Mouse (Mus musculus) bone marrow, adult 2 months (tissue): ENCODE measurements around the gene Spsb4. TPM values are rescaled to one million over a fixed set of nuclear protein-coding genes. Genes with fewer than 3 reads are reported as not detected.

Experiments used
- H3K27ac ChIP-seq: fragments of 200-500 bp; 2 replicates; pipeline ENCODE4 v1.5.1; 2012; ENCODE audit warnings: low read depth, mild to moderate bottlenecking, control low read depth, inconsistent platforms, low read length; ENCODE audit not compliant: control insufficient read depth, poor library complexity, insufficient read depth
- H3K4me1 ChIP-seq: fragments of 200-500 bp; 2 replicates; pipeline ENCODE4 v1.6.1; 2011; ENCODE audit warnings: low read length; ENCODE audit not compliant: control insufficient read depth, insufficient read depth
- H3K4me3 ChIP-seq: fragments of 200-500 bp; replicated peaks from 2 replicates; pipeline ENCODE3; 2011; ENCODE audit warnings: mild to moderate bottlenecking, low read depth, low read length, control low read depth; ENCODE audit not compliant: control insufficient read depth
- CTCF ChIP-seq: fragments of 200-500 bp; IDR thresholded peaks from 2 replicates; pipeline ENCODE4 v1.5.1; 2011; ENCODE audit warnings: low read length, control low read depth; ENCODE audit not compliant: control insufficient read depth, insufficient read depth
- POLR2A ChIP-seq: fragments of 200-500 bp; IDR thresholded peaks from 2 replicates; pipeline ENCODE4 v1.6.1; 2011; ENCODE audit warnings: low read depth, mild to moderate bottlenecking, control low read depth, low read length, borderline replicate concordance; ENCODE audit not compliant: control insufficient read depth
- WGBS: fragments of 180-500 bp; shearing (Covaris S2); methylation state at CpG from one replicate; pipeline ENCODE4 v1.1.7; 2018; 5-methylcytosine and 5-hydroxymethylcytosine counted together
- polyA plus RNA-seq: library from polyadenylated mRNA; stranded (reverse); fragments of >200 nt; gene quantifications from 2 replicates; pipeline ENCODE4 v1.2.4, GENCODE M21; 2011; ENCODE audit warnings: low replicate concordance; ENCODE audit not compliant: missing spikeins, insufficient read depth, insufficient read length

The Spsb4 gene
- polyA plus RNA-seq, 1 experiment = 1.5 TPM

DNA sequence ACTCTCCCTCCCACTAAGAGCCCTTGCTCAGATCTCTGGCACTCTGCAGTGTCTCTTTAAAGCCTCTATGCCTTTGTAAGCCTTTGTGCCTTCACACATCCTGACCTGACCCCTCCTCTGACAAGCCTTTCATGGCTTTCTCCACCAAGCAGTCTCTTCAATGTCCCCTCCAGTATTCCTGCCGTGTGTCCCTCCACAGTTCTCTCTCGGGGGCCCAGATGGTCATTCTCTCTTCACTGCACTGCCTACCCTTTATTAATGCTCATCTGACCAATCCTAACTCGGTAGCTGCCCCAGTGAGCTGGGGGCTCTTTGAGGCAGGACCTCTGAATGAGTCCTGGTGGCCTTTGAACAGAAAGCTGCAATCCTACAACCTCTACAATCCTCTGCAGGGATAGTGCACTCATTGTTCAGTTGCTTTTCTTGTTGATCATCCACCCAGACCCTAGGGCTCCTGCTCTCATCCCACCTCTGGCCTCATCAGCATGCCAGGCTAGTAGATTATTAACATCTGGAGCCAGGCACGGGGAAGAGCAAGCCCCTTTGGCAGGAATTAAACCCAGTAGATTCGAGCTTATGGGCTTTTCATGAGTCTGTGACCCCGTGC, 60.5 kb downstream of the Spsb4 start:
- Histone ChIP-seq H3K4me3 (no peak overlapping the region), H3K27ac (no peak overlapping the region), H3K4me1 (peaks cover 3% of the 10 kb centered on the region)
- TF ChIP-seq POLR2A (no peak), CTCF (no peak)
- 62% methylated on average over 6 of the region's 6 CpGs for WGBS

DNA sequence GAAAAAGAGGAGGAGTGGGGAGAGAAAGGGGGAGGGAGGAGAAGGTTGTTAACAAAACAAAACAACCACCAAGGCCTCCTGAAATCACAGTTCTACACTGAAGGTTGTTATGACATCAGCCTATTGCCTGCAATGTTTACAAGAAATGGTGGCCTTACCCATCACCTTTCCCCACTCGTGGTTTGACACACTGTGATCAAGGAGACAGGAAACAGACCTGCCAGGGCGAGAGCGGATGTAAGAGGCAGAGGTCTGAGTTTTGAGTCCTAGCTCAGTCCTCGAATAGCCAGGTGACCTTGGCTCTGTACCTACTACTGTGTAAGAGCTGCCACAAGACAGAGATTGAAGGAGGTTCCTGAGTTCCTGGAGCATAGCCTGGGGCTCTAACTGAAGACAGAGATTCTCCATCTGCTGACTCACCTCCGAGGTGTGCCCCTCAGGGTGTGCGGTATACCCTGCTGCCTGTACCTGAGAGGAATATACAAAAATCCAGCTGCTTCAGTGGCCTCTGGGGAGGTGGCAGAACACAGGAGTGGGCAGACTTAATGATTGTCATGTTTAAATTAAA, 61.3 kb downstream of the Spsb4 start:
- no peak overlapping the region for H3K27ac ChIP-seq
- TF ChIP-seq CTCF = no peak
- TF ChIP-seq POLR2A = no peak
- 62% methylated on average over 6 of the region's 6 CpGs for WGBS
- H3K4me3 ChIP-seq = no peak overlapping the region
- peaks cover 3% of the 10 kb centered on the region for H3K4me1 ChIP-seq

DNA sequence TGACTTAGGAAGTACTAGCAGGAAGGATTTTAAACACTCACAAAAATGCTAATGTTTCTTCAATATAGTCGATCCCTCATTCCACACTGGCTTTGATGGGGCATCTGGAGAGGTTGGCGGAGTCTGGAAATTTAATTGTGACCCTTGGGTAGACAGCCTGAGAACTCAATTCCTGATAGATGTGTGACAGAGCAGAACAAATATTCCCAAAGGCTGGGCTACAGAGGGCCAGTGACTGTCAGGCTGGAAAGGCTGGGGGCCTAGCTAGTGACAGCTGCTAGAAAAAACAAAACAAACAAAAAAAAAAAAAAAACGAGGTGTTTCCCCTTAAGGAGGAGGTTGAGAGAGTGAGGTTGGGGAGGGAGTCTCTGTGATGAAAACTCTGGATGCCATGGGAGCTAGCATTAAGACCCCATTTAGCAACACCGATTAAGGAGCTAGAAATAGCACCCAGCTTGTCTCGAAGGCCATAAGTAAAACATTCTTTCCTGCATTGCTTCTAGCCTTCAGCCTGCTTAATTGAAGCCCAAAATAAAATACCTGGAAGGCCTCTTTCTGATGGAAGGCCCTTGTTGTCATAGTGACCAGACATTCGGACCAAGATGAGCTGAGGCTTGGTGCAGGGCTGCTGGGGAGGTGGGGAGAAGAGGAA, 61.9 kb downstream of the Spsb4 start:
- TF ChIP-seq POLR2A (no peak), CTCF (no peak)
- Histone ChIP-seq H3K4me3 (no peak overlapping the region), H3K4me1 (peaks cover 3% of the 10 kb centered on the region), H3K27ac (no peak overlapping the region)
- 61% methylated on average over 6 of the region's 6 CpGs for WGBS

DNA sequence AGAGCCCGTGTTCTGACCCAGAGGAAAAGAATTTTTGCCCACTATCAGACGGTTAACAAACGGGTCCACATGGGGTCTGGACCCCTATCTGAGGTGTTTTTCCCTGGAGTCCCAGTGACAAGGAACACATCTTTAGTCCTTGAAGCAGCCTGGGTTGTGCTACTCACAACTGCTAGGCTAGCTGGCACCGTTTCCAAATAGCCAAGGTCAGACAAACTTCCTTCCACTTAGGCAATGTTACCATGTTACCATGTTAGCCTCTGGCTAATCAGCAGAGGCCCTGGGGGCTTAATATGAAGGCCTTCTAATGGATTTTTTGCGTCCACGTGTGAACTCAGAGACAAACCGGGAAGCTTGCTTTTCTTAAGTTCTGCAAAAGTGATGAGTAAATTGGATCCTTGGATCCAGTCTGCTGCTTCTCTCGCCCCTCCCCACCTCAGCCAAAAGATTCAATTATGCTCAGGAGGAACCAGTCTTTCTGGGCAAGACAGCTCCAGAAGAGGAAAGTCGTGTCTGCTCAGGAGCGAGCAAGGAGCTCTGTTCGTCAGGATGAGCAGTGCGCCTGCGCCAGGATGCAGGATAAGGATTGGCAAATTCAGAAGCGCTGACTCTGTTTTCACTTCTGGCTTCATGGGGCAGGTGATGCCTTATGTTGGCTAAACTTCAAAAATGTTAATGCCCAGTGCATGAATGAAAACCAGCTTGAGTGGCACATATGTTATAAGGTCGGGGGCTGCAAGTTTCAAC, 64.4 kb downstream of the Spsb4 start:
- H3K4me1 ChIP-seq = peaks cover 3% of the 10 kb centered on the region
- no peak overlapping the region for H3K4me3 ChIP-seq
- TF ChIP-seq CTCF (no peak), POLR2A (no peak)
- 75% methylated on average over 15 of the region's 15 CpGs for WGBS
- H3K27ac ChIP-seq = no peak overlapping the region

DNA sequence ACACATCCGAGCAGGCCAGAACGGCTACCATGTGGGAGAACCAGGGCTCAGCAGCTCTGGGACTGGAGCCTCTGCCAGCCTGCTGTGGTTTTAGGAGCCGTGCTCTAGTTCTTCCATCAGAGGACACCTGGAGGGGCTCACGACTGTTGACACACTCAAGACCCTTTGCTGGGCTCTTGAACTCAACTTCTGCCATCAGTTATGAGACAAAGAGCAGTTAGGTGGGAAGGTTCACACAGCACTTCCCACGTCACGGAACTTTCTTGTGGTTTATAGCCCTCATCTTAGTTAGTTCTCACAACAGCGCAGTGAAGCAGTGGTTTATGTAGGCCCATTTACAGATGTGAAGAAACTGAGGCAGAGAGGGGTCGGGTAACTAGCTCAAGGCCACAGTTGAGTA, 65.2 kb downstream of the Spsb4 start:
- Histone ChIP-seq H3K4me1 (peaks cover 3% of the 10 kb centered on the region), H3K27ac (no peak overlapping the region), H3K4me3 (no peak overlapping the region)
- WGBS = 66% methylated on average over 8 of the region's 8 CpGs
- TF ChIP-seq POLR2A (no peak), CTCF (no peak)

DNA sequence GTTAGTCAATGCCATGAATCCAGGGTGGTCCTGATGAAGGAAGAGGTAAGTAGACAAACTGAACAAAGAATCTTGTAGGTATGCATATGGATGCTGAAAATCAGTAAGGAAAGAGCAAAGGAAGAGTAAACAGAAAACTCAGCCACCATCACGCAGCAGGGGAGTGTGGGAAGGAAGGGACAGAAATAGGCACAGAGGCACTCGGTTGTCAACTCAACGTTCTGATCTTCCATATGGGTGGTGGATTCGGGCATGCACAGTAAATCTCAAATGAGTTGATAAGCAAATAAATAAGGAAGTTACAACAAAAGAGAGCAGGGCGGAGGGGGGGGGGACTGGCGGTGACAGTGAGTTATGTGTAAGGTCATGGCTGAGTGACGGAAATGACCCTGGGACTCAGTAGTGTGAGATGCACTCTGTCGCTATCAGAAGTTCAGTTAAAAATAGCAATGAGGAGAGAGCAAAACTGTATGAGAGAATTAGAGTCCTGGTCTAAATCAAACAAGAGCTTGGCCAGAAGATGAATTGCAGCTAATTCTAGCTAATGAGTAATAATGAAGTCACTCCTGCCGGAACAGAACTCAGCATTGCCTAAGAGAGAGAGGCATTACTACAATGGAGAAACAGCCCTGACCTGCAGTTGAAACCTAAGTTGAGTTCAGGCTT, 66.2 kb downstream of the Spsb4 start:
- Histone ChIP-seq H3K4me3 (no peak overlapping the region), H3K27ac (no peak overlapping the region), H3K4me1 (peaks cover 3% of the 10 kb centered on the region)
- TF ChIP-seq POLR2A (no peak), CTCF (no peak)
- WGBS = 5% methylated on average over 9 of the region's 9 CpGs

DNA sequence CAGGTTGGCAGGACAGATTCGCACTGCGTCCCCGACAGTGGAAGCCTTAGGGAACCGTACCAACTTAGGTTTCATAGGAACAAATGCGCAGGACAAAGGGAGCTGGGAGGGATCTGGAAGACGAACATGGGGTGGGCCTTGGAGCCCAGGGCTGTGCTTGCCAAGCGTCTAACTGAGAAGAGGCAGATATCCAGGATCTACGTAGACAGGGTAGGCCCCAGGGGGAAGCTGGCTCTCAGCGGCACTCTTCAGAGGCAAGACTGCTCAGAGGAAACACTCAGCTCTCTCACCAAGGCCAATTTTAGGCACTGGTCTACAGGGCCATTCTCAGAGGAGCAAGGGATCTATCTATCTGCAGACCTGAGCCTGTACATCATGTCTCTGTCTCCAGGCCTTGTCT, 69.1 kb downstream of the Spsb4 start:
- no peak overlapping the region for H3K4me3 ChIP-seq
- no peak overlapping the region for H3K27ac ChIP-seq
- H3K4me1 ChIP-seq = peaks cover 3% of the 10 kb centered on the region
- WGBS = 84% methylated on average over 9 of the region's 9 CpGs
- TF ChIP-seq CTCF = no peak
- no peak for TF ChIP-seq POLR2A

DNA sequence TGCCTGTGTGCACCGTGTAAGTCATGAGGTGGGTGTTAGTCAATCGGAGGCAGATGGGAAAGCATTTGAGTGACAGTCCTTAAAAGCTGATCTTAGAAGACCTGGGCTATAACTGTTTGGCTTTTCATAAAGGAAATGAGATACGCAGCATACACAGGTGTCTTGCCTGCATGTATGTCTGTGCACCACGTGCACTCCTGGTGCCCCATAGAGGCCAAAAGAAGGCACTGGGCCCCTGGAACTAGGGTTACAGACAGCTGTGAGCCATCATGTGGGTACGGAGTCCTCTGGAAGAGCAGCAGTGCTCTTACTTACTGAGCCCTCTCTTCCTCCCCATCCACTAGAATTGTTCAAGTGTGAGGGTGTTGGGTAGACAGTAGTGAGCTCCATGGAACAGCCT, 70.1 kb downstream of the Spsb4 start:
- WGBS = 79% methylated on average over 5 of the region's 5 CpGs
- H3K4me3 ChIP-seq = no peak overlapping the region
- H3K27ac ChIP-seq = no peak overlapping the region
- no peaks in the 10 kb centered on the region; the same call in 1 of the 2 replicates for H3K4me1 ChIP-seq
- TF ChIP-seq CTCF = no peak
- TF ChIP-seq POLR2A = no peak
